Mouse (Mus musculus) c-Kit-positive CD71-positive TER-119-positive erythroid progenitor cells, embryonic 14.5 days (primary cell): ENCODE data around the gene Tmem131.

Source experiments
- DNase-seq: peaks from one replicate; pipeline ENCODE4 v3.0.0-alpha.2; 2013; ENCODE audit warnings: low spot score

Tmem131 gene

GRCm38 (mm10) chr1:36938801-36939286 is 4.6 kb downstream of the Tmem131 start:
- no peak for DNase-seq

- no peak for DNase-seq
Measured at GRCm38 (mm10) chr1:36938348-36938747, 5.1 kb downstream of the Tmem131 start.

GRCm38 (mm10) chr1:36937648-36938047 is 5.8 kb downstream of the Tmem131 start:
- DNase-seq, result no peak

- DNase-seq, result no peak
Measured at GRCm38 (mm10) chr1:36937015-36937414, 6.5 kb downstream of the Tmem131 start.

GRCm38 (mm10) chr1:36936567-36936966 is 6.9 kb downstream of the Tmem131 start:
- DNase-seq, result no peak

- DNase-seq, result no peak
Measured at GRCm38 (mm10) chr1:36934778-36935177, 8.7 kb downstream of the Tmem131 start.

- peak; percentile 89 for DNase-seq
Measured at GRCm38 (mm10) chr1:36933965-36934585, 9.4 kb downstream of the Tmem131 start.

- DNase-seq, result no peak
Measured at GRCm38 (mm10) chr1:36932231-36932630, 11.2 kb downstream of the Tmem131 start.

- DNase-seq, result no peak
Measured at GRCm38 (mm10) chr1:36930911-36931310, 12.6 kb downstream of the Tmem131 start.

- no peak for DNase-seq
Measured at GRCm38 (mm10) chr1:36929996-36930395, 13.5 kb downstream of the Tmem131 start.

GRCm38 (mm10) chr1:36928357-36929330 is 14.8 kb downstream of the Tmem131 start:
- no peak for DNase-seq

- DNase-seq, result no peak
Measured at GRCm38 (mm10) chr1:36927569-36927968, 15.9 kb downstream of the Tmem131 start.

GRCm38 (mm10) chr1:36926738-36927137 is 16.7 kb downstream of the Tmem131 start:
- no peak for DNase-seq

GRCm38 (mm10) chr1:36926246-36926645 is 17.2 kb downstream of the Tmem131 start:
- no peak for DNase-seq

- DNase-seq, result no peak
Measured at GRCm38 (mm10) chr1:36925781-36926180, 17.7 kb downstream of the Tmem131 start.

- no peak for DNase-seq
Measured at GRCm38 (mm10) chr1:36924853-36925252, 18.6 kb downstream of the Tmem131 start.

- no peak for DNase-seq
Measured at GRCm38 (mm10) chr1:36923911-36924310, 19.6 kb downstream of the Tmem131 start.

- DNase-seq, result no peak
Measured at GRCm38 (mm10) chr1:36922623-36923421, 20.6 kb downstream of the Tmem131 start.

- DNase-seq, result no peak
Measured at GRCm38 (mm10) chr1:36921614-36922393, 21.7 kb downstream of the Tmem131 start.

GRCm38 (mm10) chr1:36920726-36921125 is 22.7 kb downstream of the Tmem131 start:
- no peak for DNase-seq

- DNase-seq, result peak; percentile 86
Measured at GRCm38 (mm10) chr1:36920154-36920716, 23.2 kb downstream of the Tmem131 start.
